Mouse (Mus musculus): ENCODE results near the gene Fam24b. TPM values are rescaled to one million over a fixed set of nuclear protein-coding genes. Genes with fewer than 3 reads are reported as not detected.

Fam24b gene
- polyA plus RNA-seq (2014; fragmentation: Illumina TruSeq; extraction: RNeasy Lipid Tissue Mini Kit (QIAGEN cat#74804); ENCODE audit: low read depth, low replicate concordance): not detected

GRCm38 (mm10) chr7:131329416-131329815, at the start of gene Fam24b:
Fam24b (minus strand) TSS chr7:131329516.

GRCm38 (mm10) chr7:131370648-131371469, 41.5 kb upstream of the Fam24b start, which contains the start of gene Pstk:
Pstk (plus strand) TSS chr7:131371141.

GRCm38 (mm10) chr7:131362615-131363300, 33.4 kb upstream of the Fam24b start, which contains the start of gene 2310057M21Rik:
2310057M21Rik (minus strand) TSS chr7:131362759.

GRCm38 (mm10) chr7:131333564-131333963, 4.2 kb upstream of the Fam24b start, which contains the start of gene Fam24a:
Fam24a (plus strand) TSS chr7:131333864.

GRCm38 (mm10) chr7:131322192-131322591, 7.1 kb downstream of the Fam24b start, which contains the start of gene Cuzd1:
Cuzd1 (minus strand) TSS chr7:131322292.

Other genes with a start within 250 kb of the Fam24b start
- gene 4933402N03Rik, start 183.2 kb downstream of the Fam24b start, polyA plus RNA-seq (2014; fragmentation: Illumina TruSeq; extraction: RNeasy Lipid Tissue Mini Kit (QIAGEN cat#74804); ENCODE audit: low read depth, low replicate concordance): not detected
- gene 5430419D17Rik, start 155.1 kb downstream of the Fam24b start, polyA plus RNA-seq (2014; fragmentation: Illumina TruSeq; extraction: RNeasy Lipid Tissue Mini Kit (QIAGEN cat#74804); ENCODE audit: low read depth, low replicate concordance): 0.99 TPM
- gene Cuzd1, start 7.2 kb downstream of the Fam24b start, polyA plus RNA-seq (2014; fragmentation: Illumina TruSeq; extraction: RNeasy Lipid Tissue Mini Kit (QIAGEN cat#74804); ENCODE audit: low read depth, low replicate concordance): 0.45 TPM
- not detected for gene Fam24a, start 4.3 kb upstream of the Fam24b start, polyA plus RNA-seq (2014; fragmentation: Illumina TruSeq; extraction: RNeasy Lipid Tissue Mini Kit (QIAGEN cat#74804); ENCODE audit: low read depth, low replicate concordance)
- 9.1 TPM for gene 2310057M21Rik, start 33.2 kb upstream of the Fam24b start, polyA plus RNA-seq (2014; fragmentation: Illumina TruSeq; extraction: RNeasy Lipid Tissue Mini Kit (QIAGEN cat#74804); ENCODE audit: low read depth, low replicate concordance)
- gene Pstk, start 41.6 kb upstream of the Fam24b start, polyA plus RNA-seq (2014; fragmentation: Illumina TruSeq; extraction: RNeasy Lipid Tissue Mini Kit (QIAGEN cat#74804); ENCODE audit: low read depth, low replicate concordance): 67.3 TPM
- 16.9 TPM for gene Ikzf5, start 81.0 kb upstream of the Fam24b start, polyA plus RNA-seq (2014; fragmentation: Illumina TruSeq; extraction: RNeasy Lipid Tissue Mini Kit (QIAGEN cat#74804); ENCODE audit: low read depth, low replicate concordance)
- 211 TPM for gene Acadsb, start 81.1 kb upstream of the Fam24b start, polyA plus RNA-seq (2014; fragmentation: Illumina TruSeq; extraction: RNeasy Lipid Tissue Mini Kit (QIAGEN cat#74804); ENCODE audit: low read depth, low replicate concordance)
- not detected for gene Hmx3, start 213.4 kb upstream of the Fam24b start, polyA plus RNA-seq (2014; fragmentation: Illumina TruSeq; extraction: RNeasy Lipid Tissue Mini Kit (QIAGEN cat#74804); ENCODE audit: low read depth, low replicate concordance)
- not detected for gene Hmx2, start 219.3 kb upstream of the Fam24b start, polyA plus RNA-seq (2014; fragmentation: Illumina TruSeq; extraction: RNeasy Lipid Tissue Mini Kit (QIAGEN cat#74804); ENCODE audit: low read depth, low replicate concordance)
- gene Bub3, start 230.7 kb upstream of the Fam24b start, polyA plus RNA-seq (2014; fragmentation: Illumina TruSeq; extraction: RNeasy Lipid Tissue Mini Kit (QIAGEN cat#74804); ENCODE audit: low read depth, low replicate concordance): 27.0 TPM

All from heart, adult 10 weeks (tissue).